Mouse (Mus musculus) hindbrain, embryonic 11.5 days (tissue): ENCODE data around the gene Src. TPM values are rescaled to one million over a fixed set of nuclear protein-coding genes. Genes with fewer than 3 reads are reported as not detected.

Source experiments
- ATAC-seq: fragments of 200-750 bp; cut with Nextera tagmentation; 2 replicates; pipeline ENCODE4 v1.8.0; 2017; ENCODE audit warnings: mild to moderate bottlenecking, moderate TSS enrichment, moderate library complexity; ENCODE audit not compliant: low FRiP score
- DNase-seq: peaks from one replicate; pipeline ENCODE4 v3.0.0-alpha.2; 2015; ENCODE audit warnings: low spot score
- H3K27ac ChIP-seq: fragments of 300-500 bp; sonication (generic); 2 replicates; pipeline ENCODE4 v1.5.1; 2014; ENCODE audit warnings: mild to moderate bottlenecking, low read depth, low read length
- H3K27me3 ChIP-seq: fragments of 300-500 bp; sonication (generic); 2 replicates; pipeline ENCODE4 v1.6.1; 2014; ENCODE audit warnings: mild to moderate bottlenecking, low read length, moderate library complexity, mixed read lengths; ENCODE audit not compliant: control insufficient read depth, insufficient read depth
- H3K36me3 ChIP-seq: fragments of 300-500 bp; sonication (generic); 2 replicates; pipeline ENCODE4 v1.6.1; 2014; ENCODE audit warnings: mild to moderate bottlenecking, low read length, moderate library complexity, mixed read lengths; ENCODE audit not compliant: control insufficient read depth, insufficient read depth
- H3K4me1 ChIP-seq: fragments of 300-500 bp; sonication (generic); replicated peaks from 2 replicates; pipeline ENCODE4 v1.6.1; 2014; ENCODE audit warnings: low read length, mixed read lengths; ENCODE audit not compliant: control insufficient read depth, insufficient read depth
- H3K4me2 ChIP-seq: fragments of 300-500 bp; sonication (generic); replicated peaks from 2 replicates; pipeline ENCODE4 v1.6.1; 2014; ENCODE audit warnings: mild to moderate bottlenecking, low read depth, low read length
- H3K4me3 ChIP-seq: fragments of 300-500 bp; sonication (generic); 2 replicates; pipeline ENCODE4 v1.5.1; 2014; ENCODE audit warnings: low read depth, low read length
- H3K9ac ChIP-seq: fragments of 300-500 bp; sonication (generic); 2 replicates; pipeline ENCODE4 v1.6.1; 2014; ENCODE audit warnings: low read depth, low read length
- H3K9me3 ChIP-seq: fragments of 300-500 bp; sonication (generic); 2 replicates; pipeline ENCODE4 v1.6.1; 2016; ENCODE audit warnings: low read length; ENCODE audit not compliant: control insufficient read depth
- WGBS: fragments of 180-500 bp; shearing (Covaris S2); extraction: QIAGEN DNeasy Blood & Tissue Kit; methylation state at CpG from one replicate; pipeline ENCODE4 v1.1.7; 2014; 5-methylcytosine and 5-hydroxymethylcytosine counted together
- polyA plus RNA-seq: library from polyadenylated mRNA; unstranded; fragments of >200 nt; fragmentation: Nextera tagmentation; extraction: Ambion mirVana; gene quantifications from 2 replicates; pipeline ENCODE4 v1.2.1, GENCODE M21; 2014

Src gene
- polyA plus RNA-seq, 1 experiment from 2014 or later, result 14.4 TPM

GRCm38 (mm10) chr2:157420404-157420803 is 2.2 kb downstream of the Src start:
- H3K4me2 ChIP-seq, result no peak overlapping the region
- no peak overlapping the region for H3K9ac ChIP-seq
- H3K9me3 ChIP-seq, result no peaks in the 10 kb centered on the region
- H3K4me1 ChIP-seq, result peaks cover 16% of the 10 kb centered on the region
- no peak overlapping the region for H3K4me3 ChIP-seq
- ATAC-seq (no peak), DNase-seq (no peak)
- H3K27me3 ChIP-seq, result no peaks in the 10 kb centered on the region; the same call in 1 of the 2 replicates
- 78% methylated on average over 4 of the region's 4 CpGs for WGBS
- no peak overlapping the region for H3K27ac ChIP-seq
- H3K36me3 ChIP-seq, result no peaks in the 10 kb centered on the region

- Histone ChIP-seq H3K4me3 (no peak overlapping the region), H3K4me1 (peaks cover 16% of the 10 kb centered on the region), H3K27ac (no peak overlapping the region), H3K36me3 (no peaks in the 10 kb centered on the region), H3K27me3 (no peaks in the 10 kb centered on the region; the same call in 1 of the 2 replicates), H3K9me3 (no peaks in the 10 kb centered on the region), H3K9ac (no peak overlapping the region), H3K4me2 (no peak overlapping the region)
- ATAC-seq (no peak), DNase-seq (no peak)
- 68% methylated on average over 11 of the region's 11 CpGs for WGBS
Observed at GRCm38 (mm10) chr2:157422062-157422655, 3.9 kb downstream of the Src start.

- peak; percentile 42 for DNase-seq
- no peak for ATAC-seq
- Histone ChIP-seq H3K27ac (peak overlapping the region; percentile 90), H3K36me3 (no peaks in the 10 kb centered on the region), H3K27me3 (no peaks in the 10 kb centered on the region), H3K4me3 (no peak overlapping the region), H3K4me1 (peaks cover 16% of the 10 kb centered on the region), H3K4me2 (peak overlapping the region; percentile 82; the same call in 1 of the 2 replicates), H3K9ac (peak overlapping the region; percentile 99; the same call in 1 of the 2 replicates), H3K9me3 (no peaks in the 10 kb centered on the region)
- WGBS, result 46% methylated on average over 11 of the region's 11 CpGs
Observed at GRCm38 (mm10) chr2:157422854-157423705, 4.8 kb downstream of the Src start.

GRCm38 (mm10) chr2:157423706-157424125 is 5.5 kb downstream of the Src start:
- DNase-seq, result peak; percentile 56
- peak overlapping the region; percentile 80 for H3K4me3 ChIP-seq
- H3K4me2 ChIP-seq, result peak overlapping the region; percentile 82
- peak; percentile 19; the same call in 1 of the 2 replicates for ATAC-seq
- H3K36me3 ChIP-seq, result no peaks in the 10 kb centered on the region
- H3K9ac ChIP-seq, result peak overlapping the region; percentile 99
- H3K27me3 ChIP-seq, result no peaks in the 10 kb centered on the region
- peaks cover 11% of the 10 kb centered on the region for H3K4me1 ChIP-seq
- no peaks in the 10 kb centered on the region for H3K9me3 ChIP-seq
- H3K27ac ChIP-seq, result peak overlapping the region; percentile 90
- 10% methylated on average over 20 of the region's 21 CpGs for WGBS

GRCm38 (mm10) chr2:157424126-157424903 is 6.1 kb downstream of the Src start:
- peak; percentile 53 for DNase-seq
- H3K9me3 ChIP-seq, result no peaks in the 10 kb centered on the region
- H3K36me3 ChIP-seq, result no peaks in the 10 kb centered on the region
- peak overlapping the region; percentile 99 for H3K9ac ChIP-seq
- H3K4me3 ChIP-seq, result peak overlapping the region; percentile 80
- H3K27me3 ChIP-seq, result no peaks in the 10 kb centered on the region
- WGBS, result 2% methylated on average over 52 of the region's 98 CpGs
- H3K4me1 ChIP-seq, result peaks cover 10% of the 10 kb centered on the region
- ATAC-seq, result peak; percentile 39; the same call in 1 of the 2 replicates
- H3K4me2 ChIP-seq, result peak overlapping the region; percentile 82
- H3K27ac ChIP-seq, result peak overlapping the region; percentile 90

GRCm38 (mm10) chr2:157424904-157425642 is 6.8 kb downstream of the Src start:
- Histone ChIP-seq H3K27me3 (no peaks in the 10 kb centered on the region), H3K9ac (peak overlapping the region; percentile 99), H3K4me1 (peaks cover 10% of the 10 kb centered on the region), H3K9me3 (no peaks in the 10 kb centered on the region), H3K36me3 (no peaks in the 10 kb centered on the region), H3K27ac (peak overlapping the region; percentile 90), H3K4me2 (peak overlapping the region; percentile 82), H3K4me3 (peak overlapping the region; percentile 80)
- 72% methylated on average over 16 of the region's 16 CpGs for WGBS
- peak; percentile 10 for DNase-seq
- ATAC-seq, result peak; percentile 18; the same call in 1 of the 2 replicates

- peaks cover 10% of the 10 kb centered on the region for H3K4me1 ChIP-seq
- 72% methylated on average over 6 of the region's 6 CpGs for WGBS
- DNase-seq, result peak; percentile 11
Observed at GRCm38 (mm10) chr2:157425643-157425988, 7.4 kb downstream of the Src start.

GRCm38 (mm10) chr2:157426171-157426570 is 7.9 kb downstream of the Src start:
- peaks cover 10% of the 10 kb centered on the region for H3K4me1 ChIP-seq
- H3K36me3 ChIP-seq, result no peaks in the 10 kb centered on the region
- H3K9ac ChIP-seq, result no peak overlapping the region
- H3K9me3 ChIP-seq, result no peaks in the 10 kb centered on the region
- WGBS, result 69% methylated on average over 6 of the region's 6 CpGs
- no peaks in the 10 kb centered on the region for H3K27me3 ChIP-seq
- H3K4me2 ChIP-seq, result no peak overlapping the region
- DNase-seq (peak; percentile 7), ATAC-seq (no peak)
- H3K27ac ChIP-seq, result no peak overlapping the region
- H3K4me3 ChIP-seq, result no peak overlapping the region

More at GRCm38 (mm10) chr2:157425643-157425988, 7.4 kb downstream of the Src start:
- Histone ChIP-seq H3K9ac (no peak overlapping the region), H3K36me3 (no peaks in the 10 kb centered on the region), H3K27ac (0 out of 2 replicates have a peak overlapping the region, but pooled peaks have one; percentile 90), H3K27me3 (no peaks in the 10 kb centered on the region), H3K9me3 (no peaks in the 10 kb centered on the region), H3K4me2 (peak overlapping the region; percentile 82; the same call in 1 of the 2 replicates), H3K4me3 (peak overlapping the region; percentile 80)
- no peak for ATAC-seq
